Mouse (Mus musculus) hindbrain, embryonic 12.5 days (tissue): ENCODE measurements around the gene Raly. TPM values are rescaled to one million over a fixed set of nuclear protein-coding genes. Genes with fewer than 3 reads are reported as not detected.
"Not testable (repeated sequence)": the region's sequence is repeated elsewhere in the genome, so short reads cannot be mapped to it uniquely, and the experiment has no call there.

ENCODE experiments used
- ATAC-seq: fragments of 200-750 bp; cut with Nextera tagmentation; 2 replicates; pipeline ENCODE4 v1.8.0; 2017; ENCODE audit warnings: moderate TSS enrichment; ENCODE audit not compliant: low FRiP score
- H3K27ac ChIP-seq: fragments of 300-500 bp; sonication (generic); 2 replicates; pipeline ENCODE4 v1.5.1; 2016; ENCODE audit warnings: mild to moderate bottlenecking
- H3K27me3 ChIP-seq: fragments of 300-500 bp; sonication (generic); 2 replicates; pipeline ENCODE4 v1.6.1; 2016; ENCODE audit warnings: mild to moderate bottlenecking
- H3K36me3 ChIP-seq: fragments of 300-500 bp; sonication (generic); 2 replicates; pipeline ENCODE4 v1.6.1; 2016; ENCODE audit warnings: mild to moderate bottlenecking
- H3K4me1 ChIP-seq: fragments of 300-500 bp; sonication (generic); 2 replicates; pipeline ENCODE4 v1.6.1; 2016
- H3K4me2 ChIP-seq: fragments of 300-500 bp; sonication (generic); replicated peaks from 2 replicates; pipeline ENCODE4 v1.6.1; 2016; ENCODE audit warnings: mild to moderate bottlenecking
- H3K4me3 ChIP-seq: fragments of 300-500 bp; sonication (generic); 2 replicates; pipeline ENCODE4 v1.5.1; 2016; ENCODE audit warnings: mild to moderate bottlenecking
- H3K9ac ChIP-seq: fragments of 300-500 bp; sonication (generic); 2 replicates; pipeline ENCODE4 v1.6.1; 2016; ENCODE audit warnings: mild to moderate bottlenecking, moderate library complexity
- H3K9me3 ChIP-seq: fragments of 300-500 bp; sonication (generic); replicated peaks from 2 replicates; pipeline ENCODE4 v1.6.1; 2016; ENCODE audit warnings: mild to moderate bottlenecking
- WGBS: fragments of 180-500 bp; shearing (Covaris S2); methylation state at CpG from one replicate; pipeline ENCODE4 v1.1.7; 2016; 5-methylcytosine and 5-hydroxymethylcytosine counted together
- polyA plus RNA-seq: library from polyadenylated mRNA; unstranded; fragments of >200 nt; fragmentation: Nextera tagmentation; extraction: Ambion mirVana; gene quantifications from 2 replicates; pipeline ENCODE4 v1.2.1, GENCODE M21; 2016

Gene Raly
- polyA plus RNA-seq, 1 experiment from 2014 or later: 37.7 TPM

DNA sequence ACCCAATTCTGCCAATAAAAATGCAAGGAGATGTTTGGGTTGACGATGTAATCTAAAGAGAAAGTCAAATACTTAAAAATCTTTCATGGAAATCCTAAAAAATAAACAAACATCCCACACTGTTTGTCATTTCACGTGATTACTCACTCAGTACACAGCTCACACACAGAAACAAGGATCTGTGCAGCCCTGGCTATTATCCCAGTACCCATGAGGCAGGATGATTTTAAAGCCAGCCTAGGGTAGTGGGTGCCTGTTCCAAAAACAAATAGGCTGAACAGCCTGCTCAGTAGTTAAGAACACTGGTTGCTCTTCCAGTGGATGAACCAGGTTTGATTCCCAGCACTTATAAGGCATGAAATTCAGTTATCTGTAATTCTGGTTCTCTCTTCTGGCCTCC lies 85.7 kb downstream of the Raly start:
- no peak overlapping the region for H3K27ac ChIP-seq
- WGBS: 95% methylated on average over 2 of the region's 2 CpGs
- H3K4me3 ChIP-seq: no peak overlapping the region
- H3K9ac ChIP-seq: no peak overlapping the region
- no peaks in the 10 kb centered on the region for H3K4me1 ChIP-seq
- no peak for ATAC-seq
- H3K4me2 ChIP-seq: no peak overlapping the region
- peaks cover 52% of the 10 kb centered on the region for H3K36me3 ChIP-seq
- no peaks in the 10 kb centered on the region for H3K9me3 ChIP-seq
- H3K27me3 ChIP-seq: no peaks in the 10 kb centered on the region

DNA sequence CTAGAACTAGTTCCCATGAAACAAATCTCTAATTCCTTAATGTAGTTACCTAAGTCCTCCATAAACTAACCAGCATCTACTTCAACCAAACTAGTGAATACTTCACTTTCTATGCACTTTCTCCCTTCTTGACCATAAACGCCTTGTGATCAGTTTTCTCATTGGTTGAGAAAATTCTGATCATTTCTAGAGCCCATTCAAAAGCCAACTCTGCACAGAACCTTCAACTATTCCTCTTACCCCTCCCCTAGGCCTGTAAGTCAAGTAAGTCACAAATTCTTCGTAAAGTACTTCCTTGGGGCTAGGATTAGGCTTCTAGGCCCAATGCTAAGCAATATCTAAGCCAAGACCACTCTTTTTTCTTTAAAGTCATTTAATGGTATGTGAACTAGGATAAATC lies 100.7 kb downstream of the Raly start:
- Histone ChIP-seq H3K4me1 (peaks cover 14% of the 10 kb centered on the region), H3K9me3 (no peaks in the 10 kb centered on the region), H3K4me2 (peak overlapping the region; percentile 77), H3K36me3 (peaks cover 6% of the 10 kb centered on the region), H3K9ac (peak overlapping the region; percentile 89), H3K27me3 (no peaks in the 10 kb centered on the region), H3K27ac (no peak overlapping the region), H3K4me3 (peak overlapping the region; percentile 75)
- ATAC-seq: no peak
- 22% methylated on average over 2 of the region's 2 CpGs for WGBS

DNA sequence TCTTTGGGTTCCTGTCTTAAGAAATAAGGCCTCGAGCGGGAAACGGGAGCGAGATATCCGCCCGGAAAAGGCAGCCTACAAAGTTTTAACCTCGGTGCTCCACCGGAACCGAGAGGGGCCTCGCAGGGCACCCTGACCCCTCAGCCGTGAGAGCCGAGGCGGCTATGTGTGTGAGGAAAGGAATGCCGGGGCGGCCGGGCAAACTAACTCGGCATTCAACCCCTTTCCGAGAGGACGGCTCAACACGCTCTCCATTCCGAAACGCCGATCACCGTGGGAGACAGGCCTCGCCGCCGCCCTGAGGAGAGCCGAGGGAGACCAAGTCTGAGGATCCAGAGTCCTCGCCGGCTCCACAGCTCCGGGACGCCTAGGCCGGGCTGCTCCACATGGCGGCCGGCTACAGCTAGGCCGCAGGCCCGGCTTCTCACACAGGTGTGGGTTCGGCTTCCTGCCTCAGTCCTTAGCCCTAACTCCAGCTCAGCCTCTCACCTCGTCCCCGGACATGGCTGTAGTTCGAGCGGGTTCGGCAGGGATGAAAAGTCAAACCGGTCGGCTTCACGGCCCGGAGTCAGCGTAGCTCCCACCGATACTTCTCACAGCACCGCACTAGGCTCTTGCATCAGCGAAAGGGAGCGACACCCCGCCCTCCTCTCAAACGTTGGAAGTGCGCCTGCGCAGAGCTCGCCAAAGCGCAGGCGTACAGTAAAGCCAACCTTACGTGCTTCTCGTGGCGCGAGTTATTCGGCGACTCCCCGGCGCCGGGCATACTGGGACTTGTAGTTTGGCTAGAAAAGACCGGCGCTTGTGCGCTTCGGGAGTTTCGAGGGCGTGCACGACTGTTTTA lies 101.5 kb downstream of the Raly start, which contains the start of gene Eif2s2:
Gene Eif2s2, minus strand, starts transcription at position 735 of the 844 bp plus-strand sequence.
- H3K27ac ChIP-seq: peak within 1 kb of the TSS; percentile 72
- H3K36me3 ChIP-seq: no peaks in the 10 kb centered on the region
- no peaks in the 10 kb centered on the region for H3K9me3 ChIP-seq
- WGBS: under 1% methylated on average over 75 of the region's 75 CpGs
- H3K4me2 ChIP-seq: peak within 1 kb of the TSS; percentile 77
- peaks cover 14% of the 10 kb centered on the region for H3K4me1 ChIP-seq
- H3K27me3 ChIP-seq: no peaks in the 10 kb centered on the region
- ATAC-seq: peak; percentile 98
- peak within 1 kb of the TSS; percentile 89 for H3K9ac ChIP-seq
- H3K4me3 ChIP-seq: peak within 1 kb of the TSS; percentile 75

DNA sequence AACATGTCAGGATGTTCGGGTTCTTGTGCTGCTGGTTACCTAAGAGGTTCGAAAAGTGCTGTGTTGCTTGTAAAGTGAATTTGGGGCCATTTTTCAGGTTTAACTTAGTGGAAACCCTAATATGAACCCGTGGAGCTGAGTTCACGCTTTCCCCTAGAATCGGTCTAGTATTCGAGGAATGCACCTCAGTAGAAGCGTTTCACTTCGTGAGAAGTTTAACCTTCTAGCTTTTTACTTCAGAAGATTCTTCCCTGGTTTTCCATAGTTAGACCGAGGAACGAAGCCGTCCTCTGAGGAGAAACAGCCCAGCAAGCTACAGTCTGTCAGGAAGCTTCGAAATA lies 102.1 kb downstream of the Raly start:
- peak overlapping the region; percentile 75 for H3K4me3 ChIP-seq
- H3K4me2 ChIP-seq: peak overlapping the region; percentile 57
- no peak for ATAC-seq
- no peaks in the 10 kb centered on the region for H3K36me3 ChIP-seq
- 0 out of 2 replicates have a peak overlapping the region, but pooled peaks have one; percentile 15 for H3K9ac ChIP-seq
- no peak overlapping the region for H3K27ac ChIP-seq
- H3K9me3 ChIP-seq: no peaks in the 10 kb centered on the region
- H3K27me3 ChIP-seq: no peaks in the 10 kb centered on the region
- 10% methylated on average over 12 of the region's 12 CpGs for WGBS
- H3K4me1 ChIP-seq: peaks cover 14% of the 10 kb centered on the region

DNA sequence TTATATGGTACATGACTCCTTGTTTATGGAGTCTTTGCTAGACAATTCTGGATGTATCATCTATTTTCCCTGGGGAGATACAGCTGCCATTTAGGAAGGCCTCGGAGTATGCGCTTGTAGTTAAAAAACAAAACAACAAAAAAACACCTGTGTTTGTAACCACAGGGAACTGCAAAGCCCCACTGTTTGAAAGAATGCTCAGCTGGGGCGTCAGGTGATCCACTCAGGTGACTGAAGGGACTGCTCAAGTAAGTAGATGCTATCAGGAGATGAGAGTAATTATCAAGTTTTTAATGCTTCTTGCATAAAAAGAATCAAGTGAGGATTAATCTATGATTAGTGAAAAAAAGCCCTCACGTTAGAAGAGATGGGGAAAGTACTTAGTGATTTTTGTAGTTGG lies 102.7 kb downstream of the Raly start:
- 58% methylated on average over 4 of the region's 4 CpGs for WGBS
- H3K4me1 ChIP-seq: peaks cover 14% of the 10 kb centered on the region
- H3K4me2 ChIP-seq: peak overlapping the region; percentile 57; the same call in 1 of the 2 replicates
- H3K9ac ChIP-seq: no peak overlapping the region
- H3K27ac ChIP-seq: no peak overlapping the region
- H3K36me3 ChIP-seq: no peaks in the 10 kb centered on the region
- H3K9me3 ChIP-seq: no peaks in the 10 kb centered on the region
- no peak for ATAC-seq
- H3K4me3 ChIP-seq: no peak overlapping the region
- no peaks in the 10 kb centered on the region for H3K27me3 ChIP-seq

DNA sequence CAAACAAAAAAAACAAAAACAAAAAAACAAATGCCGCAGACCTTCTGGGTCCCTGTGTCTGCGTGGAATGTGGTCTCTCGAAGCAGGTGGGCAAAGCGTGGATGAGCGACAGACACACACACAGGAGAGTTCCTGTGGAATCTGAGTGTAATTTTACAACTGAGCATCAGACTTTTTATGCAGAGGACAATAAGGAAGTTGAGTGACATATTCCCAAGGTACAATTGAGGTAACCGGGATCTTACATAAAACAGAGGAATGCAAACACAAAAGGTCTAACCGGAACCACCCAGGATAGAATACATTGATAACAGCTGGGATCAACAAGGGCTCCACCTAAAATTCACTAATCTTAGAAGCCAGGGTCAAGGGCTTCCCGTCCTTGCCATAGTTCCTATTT lies 108.1 kb downstream of the Raly start:
- not testable (repeated sequence) for H3K9me3 ChIP-seq, H3K9ac ChIP-seq, H3K36me3 ChIP-seq, H3K4me2 ChIP-seq, H3K4me1 ChIP-seq, H3K27ac ChIP-seq, ATAC-seq, H3K4me3 ChIP-seq, H3K27me3 ChIP-seq
- 86% methylated on average over 8 of the region's 8 CpGs for WGBS

DNA sequence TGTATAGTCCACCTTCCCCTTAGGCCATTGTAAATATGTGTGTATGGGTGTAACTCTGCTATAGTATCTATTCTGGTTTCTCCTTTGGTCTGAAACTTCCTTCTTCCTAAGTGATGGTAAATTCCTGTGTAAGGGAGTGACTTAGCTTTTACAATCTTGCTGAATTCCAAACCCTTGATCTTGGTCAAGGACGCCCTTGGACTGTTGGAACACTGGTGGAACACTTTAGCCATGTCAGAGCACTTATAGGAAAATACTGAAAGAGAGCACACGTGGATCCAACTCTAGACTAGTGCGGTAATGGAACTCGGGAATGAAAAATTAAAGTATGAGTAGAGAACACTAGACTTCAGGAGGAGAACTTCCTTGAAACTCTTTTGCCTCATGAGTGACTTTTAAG lies 108.5 kb downstream of the Raly start:
- not testable (repeated sequence) for H3K9me3 ChIP-seq
- WGBS: 86% methylated on average over 4 of the region's 4 CpGs

DNA sequence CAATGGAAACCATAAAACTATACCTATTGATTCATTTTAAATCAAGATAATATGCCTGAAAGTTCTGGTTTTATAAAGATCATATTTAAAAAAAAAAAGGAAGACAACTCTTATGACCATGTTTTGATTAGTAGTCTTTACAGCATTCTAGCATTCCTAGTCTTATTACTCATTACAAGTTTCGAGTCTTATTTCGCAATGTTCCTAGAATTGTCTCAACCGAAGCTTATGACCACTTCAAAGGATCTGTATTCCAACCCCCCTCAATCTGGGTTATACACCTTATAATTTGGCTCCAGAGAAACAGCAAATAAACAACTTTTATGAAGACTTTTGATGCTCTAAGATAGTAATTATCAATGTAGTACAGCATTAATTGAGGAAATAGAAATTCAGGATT lies 111.2 kb downstream of the Raly start:
- Histone ChIP-seq H3K27me3 (no peaks in the 10 kb centered on the region), H3K4me2 (no peak overlapping the region), H3K36me3 (no peaks in the 10 kb centered on the region), H3K4me3 (no peak overlapping the region), H3K27ac (no peak overlapping the region), H3K4me1 (no peaks in the 10 kb centered on the region), H3K9ac (no peak overlapping the region), H3K9me3 (no peaks in the 10 kb centered on the region)
- 89% methylated on average over 3 of the region's 3 CpGs for WGBS
- ATAC-seq: no peak

More for the DNA sequence above, 108.5 kb downstream of the Raly start:
- not testable (repeated sequence) for ATAC-seq, H3K27me3 ChIP-seq, H3K27ac ChIP-seq, H3K4me2 ChIP-seq, H3K36me3 ChIP-seq, H3K9ac ChIP-seq, H3K4me1 ChIP-seq, H3K4me3 ChIP-seq

DNA sequence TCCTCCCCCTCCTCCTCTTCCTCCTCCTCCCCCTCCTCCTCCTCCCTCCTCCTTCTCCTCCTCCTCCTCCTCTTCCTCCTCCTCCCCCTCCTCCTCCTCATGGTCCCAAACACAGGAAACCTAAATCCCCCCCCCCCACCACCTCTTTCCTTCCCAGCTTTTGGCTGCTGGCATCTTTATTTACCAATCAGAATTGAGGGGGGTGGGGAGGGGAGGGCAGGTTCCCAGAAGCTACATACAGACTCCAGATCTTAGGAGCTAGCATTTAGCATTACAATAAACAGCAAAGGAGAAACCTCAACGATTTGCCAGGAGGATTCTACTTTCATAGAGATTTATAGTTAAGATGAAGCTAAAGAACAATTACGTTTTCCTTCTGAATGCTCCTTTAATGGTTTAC lies 114.9 kb downstream of the Raly start:
- Histone ChIP-seq H3K27me3 (no peaks in the 10 kb centered on the region), H3K9me3 (no peaks in the 10 kb centered on the region), H3K4me3 (no peak overlapping the region), H3K36me3 (no peaks in the 10 kb centered on the region), H3K4me1 (no peaks in the 10 kb centered on the region), H3K9ac (no peak overlapping the region), H3K27ac (no peak overlapping the region), H3K4me2 (no peak overlapping the region)
- no peak for ATAC-seq
- 58% methylated on average over 2 of the region's 2 CpGs for WGBS

DNA sequence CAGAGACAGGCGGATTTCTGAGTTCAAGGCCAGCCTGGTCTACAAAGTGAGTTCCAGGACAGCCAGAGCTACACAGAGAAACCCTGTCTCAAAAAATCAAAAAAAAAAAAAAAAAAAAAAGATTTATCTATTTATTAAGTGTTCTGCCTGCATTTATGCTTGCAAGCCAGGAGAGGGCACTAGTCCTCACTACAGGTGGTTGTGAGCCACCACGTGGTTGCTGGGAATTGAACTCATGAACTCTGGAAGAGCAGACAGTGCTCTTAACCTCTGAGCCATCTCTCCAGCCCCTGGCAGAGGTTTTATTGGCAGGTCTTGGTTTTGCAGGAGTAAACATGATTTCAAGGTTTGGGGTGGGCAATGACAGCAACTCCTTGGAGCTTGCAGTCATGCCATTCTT lies 117.3 kb downstream of the Raly start:
- 39% methylated on average over 2 of the region's 2 CpGs for WGBS
- not testable (repeated sequence) for ATAC-seq

DNA sequence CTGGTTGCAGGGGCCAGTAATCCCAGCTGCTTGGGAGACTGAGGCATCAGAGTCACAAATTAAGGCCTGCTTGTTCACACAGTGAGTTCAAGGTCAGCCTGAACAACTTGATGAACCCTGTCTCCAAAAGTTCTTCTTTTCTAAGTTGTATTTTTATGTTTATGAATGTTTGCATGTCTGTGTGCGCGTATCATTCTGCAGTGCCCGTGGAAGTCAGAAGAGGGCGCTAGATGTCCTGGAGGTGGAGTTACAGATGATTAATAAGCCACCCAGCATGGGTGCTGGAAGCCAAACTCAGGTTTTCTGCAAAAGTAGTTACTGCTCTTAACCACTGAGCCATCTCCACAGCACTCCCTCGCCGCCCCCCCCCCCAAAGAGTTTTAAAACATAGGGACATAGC lies 118.9 kb downstream of the Raly start:
- Histone ChIP-seq H3K9ac (no peak overlapping the region), H3K9me3 (no peaks in the 10 kb centered on the region), H3K4me3 (no peak overlapping the region), H3K27me3 (no peaks in the 10 kb centered on the region), H3K27ac (no peak overlapping the region), H3K36me3 (no peaks in the 10 kb centered on the region), H3K4me1 (no peaks in the 10 kb centered on the region), H3K4me2 (no peak overlapping the region)
- 80% methylated on average over 6 of the region's 6 CpGs for WGBS
- ATAC-seq: no peak

More for the DNA sequence above, 117.3 kb downstream of the Raly start:
- H3K27ac ChIP-seq, H3K9me3 ChIP-seq, H3K36me3 ChIP-seq, H3K27me3 ChIP-seq, H3K9ac ChIP-seq, H3K4me2 ChIP-seq, H3K4me1 ChIP-seq, H3K4me3 ChIP-seq: not testable (repeated sequence)

DNA sequence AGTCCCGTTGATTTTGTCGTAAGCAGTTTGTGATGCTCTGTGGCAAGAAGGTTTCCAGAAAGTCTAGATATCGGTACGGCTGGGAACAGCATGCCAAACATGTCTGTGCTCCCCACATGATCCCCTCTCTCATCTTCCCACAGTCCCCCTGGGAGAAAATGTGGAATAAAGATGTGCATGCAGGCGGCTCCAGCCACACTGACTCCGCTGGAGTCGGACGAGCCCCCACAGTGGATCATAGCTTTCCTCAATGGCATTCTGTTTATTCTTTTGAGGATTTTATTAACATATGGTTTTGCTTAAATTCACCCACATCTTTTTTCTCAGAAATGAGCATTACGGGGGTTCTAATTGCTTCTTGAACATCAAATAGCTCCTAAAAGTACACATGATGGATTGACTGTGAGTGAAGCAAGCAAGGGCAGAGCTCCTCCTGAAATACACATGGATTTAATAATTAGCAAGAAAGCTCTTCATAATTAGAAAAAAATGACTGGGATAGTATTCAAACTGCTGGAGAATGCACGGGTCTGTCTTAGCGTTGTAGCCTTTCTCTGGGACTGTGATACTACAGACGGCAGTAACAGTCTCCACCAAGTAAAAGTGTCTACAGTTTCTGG lies 125.1 kb downstream of the Raly start:
- Histone ChIP-seq H3K27ac (no peak overlapping the region), H3K9me3 (no peaks in the 10 kb centered on the region), H3K4me1 (0 out of 2 replicates have a peak, but pooled peaks cover 2% of the 10 kb centered on the region), H3K4me2 (no peak overlapping the region), H3K4me3 (no peak overlapping the region), H3K9ac (no peak overlapping the region), H3K36me3 (no peaks in the 10 kb centered on the region), H3K27me3 (no peaks in the 10 kb centered on the region)
- WGBS: 69% methylated on average over 12 of the region's 12 CpGs
- ATAC-seq: no peak

DNA sequence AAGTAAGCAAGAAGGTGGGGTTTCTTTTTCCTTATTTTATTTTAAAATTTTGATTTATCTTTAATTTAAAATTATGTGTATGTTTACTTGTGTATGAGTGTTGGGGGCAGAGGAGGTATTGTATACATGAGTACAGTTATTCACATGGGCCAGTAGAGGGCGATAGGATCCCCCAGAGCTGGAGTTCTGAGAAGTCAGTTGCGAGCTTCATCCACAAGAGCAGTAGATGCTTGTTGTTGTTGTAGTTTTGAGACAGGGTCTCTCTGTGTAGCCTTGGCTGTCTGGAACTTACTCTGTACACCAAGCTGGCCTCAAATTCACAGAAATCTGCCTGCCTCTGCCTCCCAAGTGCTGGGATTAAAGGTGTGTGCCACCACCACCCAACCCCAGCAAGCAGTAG lies 125.7 kb downstream of the Raly start:
- 0 out of 2 replicates have a peak, but pooled peaks cover 3% of the 10 kb centered on the region for H3K4me1 ChIP-seq
- H3K36me3 ChIP-seq: no peaks in the 10 kb centered on the region
- no peak overlapping the region for H3K4me3 ChIP-seq
- no peaks in the 10 kb centered on the region for H3K9me3 ChIP-seq
- 15% methylated on average over 2 of the region's 2 CpGs for WGBS
- no peak for ATAC-seq
- H3K9ac ChIP-seq: no peak overlapping the region
- H3K27me3 ChIP-seq: no peaks in the 10 kb centered on the region
- no peak overlapping the region for H3K27ac ChIP-seq
- H3K4me2 ChIP-seq: no peak overlapping the region
